In the genomic region with DNA sequence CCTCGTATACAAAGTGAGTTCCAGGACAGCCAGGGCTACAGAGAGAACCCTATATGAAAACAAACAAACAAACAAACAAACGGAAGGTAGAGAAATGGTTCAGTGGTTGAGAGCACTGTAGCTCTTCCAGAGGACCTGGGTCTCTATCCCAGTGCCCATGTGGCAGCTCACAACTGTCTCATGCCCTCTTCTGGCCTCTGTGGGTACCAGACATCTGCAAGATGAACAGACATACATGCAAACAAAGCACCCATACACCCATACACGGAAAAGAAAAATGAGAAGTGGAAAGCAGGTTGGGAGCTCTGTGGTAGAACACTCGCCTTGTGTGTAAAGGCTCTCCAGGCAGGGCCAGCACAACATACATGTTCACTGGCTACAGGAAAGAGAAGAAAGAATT, we compare ENCODE assay signal across 14 mouse cellular contexts. TPM values are rescaled to one million over a fixed set of nuclear protein-coding genes. Genes with fewer than 3 reads are reported as not detected.
DNase-seq lines count a peak whose midpoint lies in the region; ATAC-seq and TF ChIP-seq lines count a peak whose summit lies in the region.
"Had no signal": no experiment of that assay in that cellular context is flagged by ENCODE, and none has a peak within 500 bp of the region (broad histone marks: within the 10 kb centered on the region; RNA-seq: fewer than 3 reads in every experiment).

No protein-coding gene starts in this region.

- H3K27ac ChIP-seq in liver, embryonic 12.5 days: 0 out of 2 replicates have a peak overlapping the region, but pooled peaks have one; percentile 26
- H3K27ac ChIP-seq in bone marrow, adult 2 months (ENCODE audit: control insufficient read depth, insufficient read depth, low read depth, low read length, poor library complexity): no peak overlapping the region
- H3K27ac ChIP-seq: gastrocnemius, adult 2 months; hindbrain, embryonic 13.5 days had no signal

- no peak for ATAC-seq in liver, embryonic 12.5 days
- peak; percentile 51 for ATAC-seq in megakaryocyte progenitor cell, adult 5-6 weeks (replicated peaks; ENCODE audit: poor library complexity)
- ATAC-seq in activated CD4-positive, CD25-positive, alpha-beta regulatory T cell, adult 4 months: no peak

- WGBS in liver, embryonic 12.5 days (ENCODE audit: insufficient replicate concordance): 57% methylated on average over 4 of the region's 4 CpGs
- WGBS in bone marrow, adult 2 months: 38% methylated on average over 4 of the region's 4 CpGs

- no peaks in the 10 kb centered on the region for H3K27me3 ChIP-seq in liver, embryonic 12.5 days (replicated peaks)
- H3K27me3 ChIP-seq: hindbrain, embryonic 13.5 days had no signal

- no peak overlapping the region for H3K9ac ChIP-seq in liver, embryonic 12.5 days
- H3K9ac ChIP-seq: hindbrain, embryonic 13.5 days had no signal

- no peak for TF ChIP-seq POLR2A in bone marrow, adult 2 months (IDR thresholded peaks at IDR 0.05; ENCODE audit: borderline replicate concordance, control insufficient read depth, low read depth, low read length)

- DNase-seq in liver: no peak
- DNase-seq in B cell, adult 2 months: peak; percentile 23 to 33
- no peak for DNase-seq in left cerebral cortex, postnatal 25 days (ENCODE audit: low spot score in 2 of 2)
- DNase-seq: adrenal gland, postnatal 25 days; cerebellum, adult 9-10 months; gastrocnemius, adult 2 months; kidney, adult 18-20 months; kidney, postnatal 25 days; lung, postnatal 10 days had no signal

- TF ChIP-seq CTCF in bone marrow, adult 2 months (IDR thresholded peaks at IDR 0.05; ENCODE audit: control insufficient read depth, insufficient read depth, low read length): peak; percentile 29; the same call in 1 of the 2 replicates

- H3K36me3 ChIP-seq in liver, embryonic 12.5 days: no peaks in the 10 kb centered on the region
- H3K36me3 ChIP-seq: hindbrain, embryonic 13.5 days had no signal

- no peak overlapping the region for H3K4me2 ChIP-seq in liver, embryonic 12.5 days
- H3K4me2 ChIP-seq: hindbrain, embryonic 13.5 days had no signal

- H3K9me3 ChIP-seq in liver, embryonic 12.5 days (replicated peaks): no peaks in the 10 kb centered on the region
- H3K9me3 ChIP-seq: hindbrain, embryonic 13.5 days had no signal

- no peak overlapping the region for H3K4me3 ChIP-seq in liver, embryonic 12.5 days
- H3K4me3 ChIP-seq in bone marrow, adult 2 months (replicated peaks; ENCODE audit: control insufficient read depth, low read depth, low read length): no peak overlapping the region
- H3K4me3 ChIP-seq: gastrocnemius, adult 2 months; hindbrain, embryonic 13.5 days had no signal

- peaks cover 17% of the 10 kb centered on the region for H3K4me1 ChIP-seq in liver, embryonic 12.5 days
- H3K4me1 ChIP-seq in bone marrow, adult 2 months (ENCODE audit: control insufficient read depth, insufficient read depth, low read length): peaks cover 1% of the 10 kb centered on the region; the same call in 1 of the 2 replicates

- intact Hi-C loops in left cerebral cortex, postnatal 25 days (cut with DNase I): no loop called here

RNA-seq across cellular contexts. Expression of a gene that starts 27.1 kb away (rescaled TPM):
- 38.5 and 39.0 TPM in 2 replicates for polyA plus RNA-seq in liver, embryonic 12.5 days (2016; fragmentation: Nextera tagmentation; extraction: Ambion mirVana)
- 19.3 and 33.0 TPM in 2 replicates for polyA plus RNA-seq in bone marrow, adult 2 months (2011; ENCODE audit: insufficient read depth, insufficient read length, low replicate concordance, missing spikeins)
- total RNA-seq in megakaryocyte progenitor cell, adult 5-6 weeks (2015): 52.4 and 54.7 TPM in 2 replicates
- total RNA-seq in megakaryocyte progenitor cell, adult 5-6 weeks (2017): 26.7 and 29.4 TPM in 2 replicates
- polyA plus RNA-seq in activated CD4-positive, CD25-positive, alpha-beta regulatory T cell, adult 4 months (2017; shearing (Covaris generic)): 10 to 100 TPM; 27.7 to 43.4 TPM
- total RNA-seq in left cerebral cortex, postnatal 25 days (2021): 10 to 100 TPM; 47.3 to 52.9 TPM

RNA-seq across cellular contexts. Expression of a gene that starts 34.6 kb away (rescaled TPM):
- 47.2 and 47.3 TPM in 2 replicates for polyA plus RNA-seq in liver, embryonic 12.5 days (2016; fragmentation: Nextera tagmentation; extraction: Ambion mirVana)
- polyA plus RNA-seq in bone marrow, adult 2 months (2011; ENCODE audit: insufficient read depth, insufficient read length, low replicate concordance, missing spikeins): 30.2 and 41.6 TPM in 2 replicates
- total RNA-seq in megakaryocyte progenitor cell, adult 5-6 weeks (2015): 36.7 and 37.2 TPM in 2 replicates
- 85.6 and 87.3 TPM in 2 replicates for total RNA-seq in megakaryocyte progenitor cell, adult 5-6 weeks (2017)
- 10 to 100 TPM in 1 of 2 experiments, 1 to 10 TPM in 1; 9.2 to 14.3 TPM for polyA plus RNA-seq in activated CD4-positive, CD25-positive, alpha-beta regulatory T cell, adult 4 months (2017; shearing (Covaris generic))
- total RNA-seq in left cerebral cortex, postnatal 25 days (2021): 10 to 100 TPM; 25.8 to 28.4 TPM

RNA-seq across cellular contexts. Expression of a gene that starts 38.2 kb away (rescaled TPM):
- 1.3 and 1.4 TPM in 2 replicates for polyA plus RNA-seq in liver, embryonic 12.5 days (2016; fragmentation: Nextera tagmentation; extraction: Ambion mirVana)
- polyA plus RNA-seq in bone marrow, adult 2 months (2011; ENCODE audit: insufficient read depth, insufficient read length, low replicate concordance, missing spikeins): 0.68 and 1.3 TPM in 2 replicates
- total RNA-seq in megakaryocyte progenitor cell, adult 5-6 weeks (2015): 0.12 TPM in 1 of 2 replicates, not detected in the other
- total RNA-seq in megakaryocyte progenitor cell, adult 5-6 weeks (2017): 0.14 TPM in 1 of 2 replicates, not detected in the other
- under 1 TPM in 1 of 2 experiments, not detected in 1; 0.33 TPM for polyA plus RNA-seq in activated CD4-positive, CD25-positive, alpha-beta regulatory T cell, adult 4 months (2017; shearing (Covaris generic))
- 10 to 100 TPM; 29.6 to 33.2 TPM for total RNA-seq in left cerebral cortex, postnatal 25 days (2021)

RNA-seq across cellular contexts. Expression of a gene that starts 53.5 kb away (rescaled TPM):
- 5.0 and 5.8 TPM in 2 replicates for polyA plus RNA-seq in liver, embryonic 12.5 days (2016; fragmentation: Nextera tagmentation; extraction: Ambion mirVana)
- 11.0 and 18.8 TPM in 2 replicates for polyA plus RNA-seq in bone marrow, adult 2 months (2011; ENCODE audit: insufficient read depth, insufficient read length, low replicate concordance, missing spikeins)
- total RNA-seq in megakaryocyte progenitor cell, adult 5-6 weeks (2015): 4.8 and 7.5 TPM in 2 replicates
- 5.7 and 9.2 TPM in 2 replicates for total RNA-seq in megakaryocyte progenitor cell, adult 5-6 weeks (2017)
- 1 to 10 TPM; 5.8 to 8.3 TPM for polyA plus RNA-seq in activated CD4-positive, CD25-positive, alpha-beta regulatory T cell, adult 4 months (2017; shearing (Covaris generic))
- 10 to 100 TPM; 11.0 to 11.8 TPM for total RNA-seq in left cerebral cortex, postnatal 25 days (2021)

Comparison
In these comparisons a context has a peak if more than half of its experiments do, and no peak if none do; other contexts are left out.
1. DNase-seq: peak in B cell, adult 2 months (2 of 2); none in liver (single experiment) and left cerebral cortex, postnatal 25 days (0 of 2).